Mouse (Mus musculus) liver, adult 2 months (tissue): ENCODE results near the gene Wdr24.

Source experiments
- CTCF ChIP-seq: fragments of 200-500 bp; IDR thresholded peaks from 2 replicates; pipeline ENCODE4 v1.5.1; 2011; ENCODE audit warnings: low read depth, low read length, control low read depth
- POLR2A ChIP-seq: fragments of 200-500 bp; IDR thresholded peaks from 2 replicates; pipeline ENCODE4 v1.6.1; 2011; ENCODE audit warnings: low read length, control low read depth; ENCODE audit not compliant: insufficient read depth; ENCODE audit errors: extremely low read depth

DNA sequence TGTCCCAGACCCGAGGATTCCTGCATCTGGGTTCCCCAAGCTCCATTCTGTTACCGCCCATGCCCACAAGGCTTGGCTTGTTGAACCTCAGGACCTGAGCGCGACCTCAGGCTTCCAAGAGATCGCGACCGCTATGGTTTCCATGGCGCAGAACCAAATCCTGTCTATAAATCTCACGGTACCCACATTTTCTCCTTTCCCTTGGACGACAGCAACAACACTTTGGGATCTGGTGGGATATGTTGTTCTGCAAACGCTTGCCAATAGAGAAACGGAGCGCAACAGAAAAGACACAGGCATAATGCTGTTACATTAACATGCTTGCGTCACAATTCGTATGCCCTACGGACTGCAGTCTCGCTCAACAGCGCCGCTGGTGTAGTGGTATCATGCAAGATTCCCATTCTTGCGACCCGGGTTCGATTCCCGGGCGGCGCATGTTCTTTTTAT is 51.3 kb downstream of the Wdr24 start, which contains the start of gene Mettl26:
- TF ChIP-seq CTCF = no peak
- TF ChIP-seq POLR2A = no peak
